Mouse (Mus musculus): ENCODE results near the gene Plac9a.
"Not testable (repeated sequence)": the region's sequence is repeated elsewhere in the genome, so short reads cannot be mapped to it uniquely, and the experiment has no call there.

Gene Plac9a

DNA sequence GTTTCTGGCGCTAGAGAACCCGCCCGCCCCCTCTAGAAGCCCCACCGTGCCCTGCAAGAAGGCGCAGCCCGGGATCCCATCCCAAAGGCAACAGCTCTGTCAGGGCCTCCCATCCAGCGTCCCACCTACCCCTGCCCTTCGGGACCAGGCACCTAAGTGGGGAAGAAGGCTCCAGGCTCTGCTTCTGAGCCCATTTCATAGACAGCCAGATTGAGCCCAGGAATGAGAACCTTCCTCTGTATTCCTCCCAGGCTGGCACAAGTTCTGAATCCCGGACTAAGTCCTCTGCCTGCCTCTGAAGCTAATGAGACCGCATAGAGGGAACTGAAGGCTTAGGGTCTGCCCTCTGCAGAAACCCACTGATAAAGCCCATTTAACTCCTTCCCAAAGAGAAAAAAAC, at the start of gene Plac9a:
TSS of gene Plac9a (minus strand) at position 101 of the 400 bp plus-strand sequence.
- not testable (repeated sequence) for DNase-seq (ENCODE audit: low read depth, low spot score)

DNA sequence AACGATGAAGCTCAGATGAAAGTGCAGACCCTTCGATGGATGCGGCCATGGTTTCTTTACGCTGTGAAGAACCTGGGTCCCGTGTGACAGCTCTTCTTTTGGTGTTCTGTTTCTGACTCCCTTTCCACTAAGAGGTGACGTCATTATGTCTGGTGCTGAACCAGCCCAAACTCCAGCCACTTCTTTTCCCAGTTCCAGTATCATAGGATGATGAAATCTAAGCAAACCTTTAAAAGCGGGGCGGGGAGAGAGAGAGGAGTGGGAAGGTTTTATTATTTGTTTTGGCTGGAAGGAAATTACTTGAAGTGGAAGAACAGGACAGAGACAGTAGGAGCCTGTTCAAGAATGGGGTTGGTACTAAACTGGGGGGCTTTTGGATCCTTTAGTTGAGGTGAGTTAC, 35.1 kb upstream of the Plac9a start, which contains the start of gene Cphx1:
TSS of gene Cphx1 (plus strand) at position 301 of the 400 bp plus-strand sequence.
- not testable (repeated sequence) for DNase-seq (ENCODE audit: low read depth, low spot score)

- not testable (repeated sequence) for DNase-seq (ENCODE audit: low read depth, low spot score)
Measured at GRCm38 (mm10) chr14:25936867-25937630, 34.1 kb upstream of the Plac9a start.

- not testable (repeated sequence) for DNase-seq (ENCODE audit: low read depth, low spot score)
Measured at GRCm38 (mm10) chr14:25927562-25927881, 24.6 kb upstream of the Plac9a start, which contains the start of gene Tmem254a. Gene Tmem254a (minus strand): TSS chr14:25927672.

DNA sequence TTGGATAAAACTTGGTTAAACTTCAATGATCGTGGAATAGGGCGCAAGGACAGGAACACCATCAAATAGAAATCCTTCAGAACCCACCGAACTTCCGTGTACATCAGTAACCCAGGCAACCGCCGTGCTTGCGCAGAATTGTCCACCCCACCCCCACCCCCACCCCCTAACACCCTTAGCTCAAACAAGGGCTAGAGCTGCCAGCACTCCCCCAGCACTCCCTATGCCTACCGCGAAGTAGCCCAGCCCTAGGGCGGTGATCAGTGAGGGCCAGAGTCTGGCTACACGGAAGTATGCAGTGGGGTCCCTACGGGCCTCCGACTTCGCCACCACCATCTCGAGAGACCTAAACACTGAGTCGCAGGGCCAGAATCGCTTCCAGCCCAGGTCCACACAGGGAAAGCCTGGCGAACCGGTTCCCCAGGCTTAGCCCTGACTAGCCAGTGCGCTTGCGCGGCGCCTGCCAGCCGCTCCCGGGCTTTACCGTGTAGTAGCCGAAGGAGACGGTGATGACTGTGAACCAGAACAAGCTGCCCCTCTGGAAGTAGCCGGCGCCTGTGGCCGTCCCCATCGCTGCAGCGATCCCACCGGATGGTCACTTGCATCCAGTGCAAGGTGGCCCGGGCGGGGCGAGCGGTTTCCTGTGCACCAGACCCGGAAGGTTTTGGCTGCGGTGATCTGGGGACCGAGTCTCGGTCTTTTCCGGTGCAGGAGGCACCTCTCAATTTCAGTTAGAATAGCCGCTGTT, 24.1 kb upstream of the Plac9a start:
- DNase-seq (ENCODE audit: low read depth, low spot score), result not testable (repeated sequence)

DNA sequence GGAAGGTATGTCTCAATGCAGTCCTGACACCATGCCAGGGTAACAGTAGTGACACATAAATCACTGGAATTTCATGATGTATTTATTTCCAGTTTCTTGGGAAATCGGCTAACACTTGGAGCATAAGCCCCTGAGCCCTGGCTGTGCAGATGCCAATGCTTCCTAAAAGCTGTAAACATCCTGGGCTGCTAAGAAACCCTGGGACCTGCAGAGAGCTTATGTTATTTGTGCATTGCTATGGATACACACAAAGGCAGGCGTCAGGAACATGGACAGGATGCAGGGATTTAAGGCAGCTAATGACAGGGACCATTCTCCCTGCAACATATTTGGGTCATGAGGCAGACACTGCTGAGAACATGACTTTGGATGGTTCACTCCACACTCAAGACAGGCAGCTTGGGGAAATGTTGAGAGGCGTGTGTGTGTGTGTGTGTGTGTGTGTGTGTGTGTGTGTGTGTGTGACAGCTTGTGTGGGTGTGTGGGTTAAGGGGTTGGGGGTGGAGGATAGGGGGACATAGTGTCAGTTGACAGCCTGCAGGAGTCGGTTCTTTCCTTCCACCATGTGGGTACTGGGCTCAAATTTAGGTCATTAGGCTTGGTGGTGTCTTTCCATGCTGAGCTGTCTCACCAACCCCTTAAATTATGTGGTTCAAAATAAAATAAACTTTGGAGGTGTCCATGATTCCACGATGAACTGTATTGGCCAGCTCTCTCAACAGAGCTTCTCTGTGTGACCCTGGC, 15.7 kb upstream of the Plac9a start:
- DNase-seq (ENCODE audit: low read depth, low spot score), result not testable (repeated sequence)

- DNase-seq (ENCODE audit: low read depth, low spot score), result not testable (repeated sequence)
Measured at GRCm38 (mm10) chr14:25908976-25909375, 6.1 kb upstream of the Plac9a start.

DNA sequence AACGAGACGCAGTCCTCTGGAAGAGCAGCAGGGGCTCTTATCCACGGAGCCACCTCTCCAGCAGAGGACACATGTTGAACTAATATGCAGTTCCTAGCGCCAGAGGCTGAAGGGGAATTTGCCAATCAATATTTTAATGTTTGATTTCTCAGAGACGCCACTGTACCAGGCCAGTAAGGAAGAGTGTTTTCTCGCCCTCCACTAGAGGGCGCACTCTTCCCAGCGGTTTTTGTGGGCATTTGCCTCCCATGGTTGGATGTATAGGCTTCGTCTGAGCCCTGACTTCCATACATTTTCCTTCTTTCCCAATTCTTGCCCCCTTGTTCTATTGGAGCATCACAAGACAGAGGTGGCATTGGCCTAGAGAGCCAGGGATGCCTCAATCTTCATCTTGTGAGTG, 4.4 kb upstream of the Plac9a start:
- DNase-seq (ENCODE audit: low read depth, low spot score), result not testable (repeated sequence)

DNA sequence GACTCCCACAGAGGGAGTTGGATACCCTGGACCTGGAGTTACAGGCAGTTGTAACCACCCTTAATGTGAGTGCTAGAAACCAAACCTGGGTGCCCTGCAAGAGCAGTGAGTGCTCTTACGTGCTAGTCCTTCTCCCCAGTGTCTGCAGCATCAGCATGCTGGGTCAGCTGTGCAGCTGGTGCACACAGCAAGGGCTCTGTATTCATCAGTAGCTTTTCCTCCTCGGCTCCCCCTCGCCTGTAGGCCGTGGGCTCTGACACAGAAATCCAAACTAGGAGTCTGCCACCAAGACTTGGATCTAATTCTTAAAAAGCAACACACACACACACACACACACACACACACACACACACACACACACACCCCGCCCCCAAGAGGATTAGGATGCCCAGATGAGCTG, 2.3 kb upstream of the Plac9a start:
- not testable (repeated sequence) for DNase-seq (ENCODE audit: low read depth, low spot score)

DNA sequence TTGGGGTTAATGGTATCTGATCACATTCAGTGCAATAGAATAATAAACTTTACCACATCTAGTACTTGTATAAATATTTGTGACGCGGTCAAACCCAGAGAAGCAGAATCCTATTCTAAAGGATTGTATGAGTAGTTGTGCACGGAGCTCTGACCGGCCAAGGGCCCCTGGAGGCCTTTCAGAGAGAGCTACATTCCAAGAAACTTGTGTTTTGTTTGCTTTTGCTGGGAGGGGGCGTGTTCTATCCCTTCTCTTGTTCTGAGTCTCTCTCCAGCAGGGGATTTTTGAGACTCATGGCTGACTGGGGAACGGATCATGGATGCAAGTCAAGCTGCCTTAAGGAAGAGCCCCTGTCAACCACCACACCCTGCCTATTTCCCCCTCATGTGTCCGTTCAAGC, 7.2 kb downstream of the Plac9a start:
- not testable (repeated sequence) for DNase-seq (ENCODE audit: low read depth, low spot score)

GRCm38 (mm10) chr14:25894566-25894965, 8.3 kb downstream of the Plac9a start:
- not testable (repeated sequence) for DNase-seq (ENCODE audit: low read depth, low spot score)

- not testable (repeated sequence) for DNase-seq (ENCODE audit: low read depth, low spot score)
Measured at GRCm38 (mm10) chr14:25885886-25886285, 17.0 kb downstream of the Plac9a start.

DNA sequence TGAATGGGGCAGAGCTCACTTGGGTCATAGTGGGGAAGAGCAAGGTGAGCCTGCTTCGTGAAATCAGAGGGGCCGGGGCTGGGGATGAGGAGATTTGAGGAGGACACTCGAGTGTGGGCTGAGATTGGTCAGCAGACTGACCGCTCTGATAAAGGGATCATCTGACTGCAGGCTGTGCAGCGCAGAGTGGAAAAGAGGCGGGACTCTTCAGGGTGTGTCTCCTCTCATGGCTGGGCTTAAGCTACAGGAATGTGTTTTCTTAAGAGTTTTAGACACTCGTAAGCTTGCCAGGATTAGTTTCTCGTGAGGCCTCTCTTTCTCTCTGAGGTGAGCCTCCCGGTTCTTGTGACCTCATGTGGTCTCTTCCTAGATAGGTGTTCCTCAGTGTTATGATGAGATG, 21.1 kb downstream of the Plac9a start:
- DNase-seq (ENCODE audit: low read depth, low spot score), result not testable (repeated sequence)

- not testable (repeated sequence) for DNase-seq (ENCODE audit: low read depth, low spot score)
Measured at GRCm38 (mm10) chr14:25876640-25877039, 26.3 kb downstream of the Plac9a start.

GRCm38 (mm10) chr14:25872461-25873415, 30.2 kb downstream of the Plac9a start:
- DNase-seq (ENCODE audit: low read depth, low spot score), result no peak

DNA sequence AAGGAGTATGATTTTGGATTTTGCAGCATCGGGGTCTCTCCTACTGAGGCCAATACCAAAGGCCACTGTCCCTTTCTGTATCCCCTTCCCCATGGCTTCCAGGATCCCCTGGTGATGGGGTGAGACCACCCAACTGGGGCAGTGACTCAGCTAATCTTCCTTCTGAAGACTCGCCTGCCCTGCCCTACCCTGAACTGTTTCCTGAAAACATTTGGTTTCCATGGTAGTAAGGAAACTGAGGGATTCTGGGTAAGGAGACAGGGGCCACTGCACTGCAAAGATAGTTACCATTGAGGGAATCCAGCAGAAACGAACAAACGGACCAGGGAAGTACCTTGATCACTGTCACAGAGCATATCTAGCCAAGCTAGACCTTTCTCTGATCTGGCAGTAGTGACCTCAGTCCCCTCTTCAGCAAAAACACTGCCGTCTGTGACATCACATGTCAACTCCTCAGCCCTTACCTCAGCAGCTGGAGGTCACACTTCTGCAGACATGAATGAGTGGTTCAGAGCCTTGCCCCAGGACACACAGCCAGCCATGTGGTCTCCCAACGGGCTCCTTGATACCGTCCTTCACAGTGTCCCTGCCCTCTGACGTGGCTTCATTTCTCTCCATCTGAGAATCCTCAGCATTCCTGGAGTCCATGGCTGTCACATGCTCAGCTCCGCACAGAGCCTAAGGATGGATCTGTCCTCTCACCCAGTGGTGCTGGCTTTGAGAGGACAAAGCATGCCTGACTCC, 33.6 kb downstream of the Plac9a start:
- DNase-seq (ENCODE audit: low read depth, low spot score), result no peak

DNA sequence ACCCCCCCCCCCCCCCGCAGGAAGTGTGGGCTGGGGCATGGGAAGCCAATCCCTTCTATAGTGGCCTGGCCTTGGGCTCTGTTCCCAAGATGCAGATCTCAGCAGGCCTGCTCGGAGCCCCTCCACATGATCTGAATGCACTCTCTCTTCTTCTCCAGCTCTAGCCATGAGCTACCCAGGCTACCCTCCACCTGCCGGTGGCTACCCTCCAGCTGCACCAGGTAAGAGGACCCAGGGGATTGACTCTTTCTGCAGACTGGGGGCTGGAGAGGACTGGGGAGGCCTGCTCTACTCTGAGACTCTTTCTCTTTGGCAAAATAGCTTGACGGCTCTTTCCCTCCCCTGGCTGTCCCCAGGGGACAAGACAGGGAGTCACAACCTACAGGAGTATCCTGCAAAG, 34.2 kb downstream of the Plac9a start:
- no peak for DNase-seq (ENCODE audit: low read depth, low spot score)

DNA sequence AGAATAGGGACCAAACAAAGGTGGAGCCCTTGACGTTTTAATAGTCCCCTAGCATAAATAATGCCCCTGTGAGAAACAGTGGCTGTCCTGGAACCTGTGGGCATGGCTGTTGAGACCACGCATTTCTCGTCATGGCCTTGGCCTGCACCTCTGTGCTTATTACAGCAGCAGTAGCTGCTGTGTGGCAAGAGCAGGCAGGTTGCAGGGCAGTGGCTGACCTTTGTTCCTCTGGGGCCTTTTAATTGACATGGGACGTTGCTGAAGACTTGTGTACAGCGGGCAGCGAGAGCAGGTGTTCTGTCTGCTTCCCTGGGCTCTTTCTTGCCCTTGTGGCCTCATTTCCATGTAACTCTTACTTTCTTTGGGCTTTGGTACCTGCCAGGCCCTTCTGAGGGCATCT, 35.1 kb downstream of the Plac9a start:
- DNase-seq (ENCODE audit: low read depth, low spot score), result no peak

- no peak for DNase-seq (ENCODE audit: low read depth, low spot score)
Measured at GRCm38 (mm10) chr14:25866832-25867231, 36.1 kb downstream of the Plac9a start.

DNA sequence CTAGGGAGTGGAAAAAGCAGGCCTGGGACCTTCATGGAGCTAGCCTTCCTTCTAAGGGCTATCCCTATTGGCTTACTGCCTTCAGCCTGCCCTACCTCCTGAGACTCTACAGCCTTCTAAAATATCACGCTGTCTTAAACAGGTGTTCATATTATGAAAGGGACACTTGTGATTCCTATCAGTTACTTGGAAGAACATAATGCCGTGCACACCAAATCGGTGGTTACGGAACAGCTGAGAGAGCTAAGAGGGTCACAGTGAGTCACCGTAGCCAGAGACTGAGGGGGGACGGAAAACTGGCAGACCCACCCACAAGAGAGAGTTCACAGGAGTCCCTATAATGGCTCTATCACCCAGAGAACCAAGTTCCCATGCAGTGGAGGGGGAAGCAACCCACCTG, 36.5 kb downstream of the Plac9a start:
- DNase-seq (ENCODE audit: low read depth, low spot score), result no peak
